Mouse (Mus musculus) limb, embryonic 14.5 days (tissue): ENCODE results near the gene Ube4a. TPM values are rescaled to one million over a fixed set of nuclear protein-coding genes. Genes with fewer than 3 reads are reported as not detected.

ENCODE experiments used
- ATAC-seq: fragments of 200-750 bp; cut with Nextera tagmentation; 2 replicates; pipeline ENCODE4 v1.8.0; 2017; ENCODE audit warnings: low read depth, moderate number of reproducible peaks, moderate TSS enrichment; ENCODE audit not compliant: low FRiP score
- DNase-seq: peaks from one replicate; pipeline ENCODE4 v3.0.0-alpha.2; 2015; ENCODE audit warnings: low spot score
- H3K27ac ChIP-seq: fragments of 300-500 bp; sonication (generic); replicated peaks from 2 replicates; pipeline ENCODE4 v1.5.1; 2014; ENCODE audit warnings: low read depth, mild to moderate bottlenecking, low read length, moderate library complexity, mixed read lengths
- H3K27me3 ChIP-seq: fragments of 300-500 bp; sonication (generic); 2 replicates; pipeline ENCODE4 v1.6.1; 2014; ENCODE audit warnings: low read length, mixed read lengths; ENCODE audit not compliant: control insufficient read depth, insufficient read depth
- H3K36me3 ChIP-seq: fragments of 300-500 bp; sonication (generic); 2 replicates; pipeline ENCODE4 v1.6.1; 2014; ENCODE audit warnings: mild to moderate bottlenecking, low read length, moderate library complexity, mixed read lengths; ENCODE audit not compliant: control insufficient read depth, insufficient read depth
- H3K4me1 ChIP-seq: fragments of 300-500 bp; sonication (generic); 2 replicates; pipeline ENCODE4 v1.6.1; 2014; ENCODE audit warnings: antibody characterized with exemption, low read length, mixed read lengths; ENCODE audit not compliant: control insufficient read depth, insufficient read depth
- H3K4me2 ChIP-seq: fragments of 300-500 bp; sonication (generic); replicated peaks from 2 replicates; pipeline ENCODE4 v1.6.1; 2014; ENCODE audit warnings: low read depth, mild to moderate bottlenecking, low read length, moderate library complexity; ENCODE audit not compliant: severe bottlenecking
- H3K4me3 ChIP-seq: fragments of 300-500 bp; sonication (generic); replicated peaks from 2 replicates; pipeline ENCODE4 v1.5.1; 2014; ENCODE audit warnings: low read length
- H3K9ac ChIP-seq: fragments of 300-500 bp; sonication (generic); 2 replicates; pipeline ENCODE4 v1.6.1; 2014; ENCODE audit warnings: mild to moderate bottlenecking, low read depth, low read length, moderate library complexity; ENCODE audit not compliant: severe bottlenecking
- H3K9me3 ChIP-seq: fragments of 300-500 bp; sonication (generic); 2 replicates; pipeline ENCODE4 v1.6.1; 2016; ENCODE audit warnings: low read length; ENCODE audit not compliant: control insufficient read depth
- POLR2A ChIP-seq: fragments of 200-500 bp; IDR thresholded peaks from 2 replicates; pipeline ENCODE4 v1.8.0; 2012; ENCODE audit warnings: inconsistent platforms, mild to moderate bottlenecking, moderate library complexity, borderline replicate concordance; ENCODE audit not compliant: insufficient read depth, insufficient read length; ENCODE audit errors: extremely low read depth
- WGBS: fragments of 180-500 bp; shearing (Covaris S2); extraction: QIAGEN DNeasy Blood & Tissue Kit; methylation state at CpG from one replicate; pipeline ENCODE4 v1.1.7; 2014; 5-methylcytosine and 5-hydroxymethylcytosine counted together
- polyA plus RNA-seq, 2 experiments: library from polyadenylated mRNA; depleted of rRNA in 1 of 2; stranded (reverse) in 1 of 2; unstranded in 1 of 2; fragments of >200 nt; fragmentation: Nextera tagmentation in 1 of 2; extraction: Ambion mirVana in 1 of 2; gene quantifications; 2 replicates each; pipeline versions ENCODE4 v1.2.1 to v1.2.3; 2012 to 2014

Gene Ube4a
- polyA plus RNA-seq, 2 experiments, result 23.9 to 33.4 TPM

DNA sequence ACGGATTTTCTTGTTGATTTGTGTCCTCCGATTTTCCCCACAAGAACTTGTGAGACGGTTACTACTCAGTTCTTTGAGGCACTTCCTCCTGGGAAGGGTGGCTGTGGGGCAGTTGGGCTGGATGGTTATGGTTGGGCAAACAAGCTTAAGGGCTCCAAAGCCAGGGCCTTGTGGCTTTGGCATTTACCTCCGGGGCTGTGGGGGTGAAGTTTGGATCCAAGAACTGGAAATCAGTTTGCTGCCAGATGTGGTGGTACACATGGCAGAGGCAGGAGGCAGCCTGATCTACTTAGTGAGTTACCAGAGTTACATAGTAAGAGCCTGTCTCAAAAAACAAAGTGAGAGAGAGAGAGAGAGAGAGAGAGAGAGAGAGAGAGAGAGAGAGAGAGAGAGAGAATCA is 61.5 kb downstream of the Ube4a start:
- ATAC-seq (no peak), DNase-seq (no peak)
- no peak overlapping the region for H3K4me2 ChIP-seq
- H3K4me1 ChIP-seq, result no peaks in the 10 kb centered on the region
- no peak overlapping the region for H3K4me3 ChIP-seq
- H3K9ac ChIP-seq, result no peak overlapping the region
- no peaks in the 10 kb centered on the region for H3K27me3 ChIP-seq
- WGBS, result 81% methylated on average over 4 of the region's 4 CpGs
- no peaks in the 10 kb centered on the region for H3K9me3 ChIP-seq
- H3K36me3 ChIP-seq, result no peaks in the 10 kb centered on the region
- H3K27ac ChIP-seq, result no peak overlapping the region
- no peak for TF ChIP-seq POLR2A

DNA sequence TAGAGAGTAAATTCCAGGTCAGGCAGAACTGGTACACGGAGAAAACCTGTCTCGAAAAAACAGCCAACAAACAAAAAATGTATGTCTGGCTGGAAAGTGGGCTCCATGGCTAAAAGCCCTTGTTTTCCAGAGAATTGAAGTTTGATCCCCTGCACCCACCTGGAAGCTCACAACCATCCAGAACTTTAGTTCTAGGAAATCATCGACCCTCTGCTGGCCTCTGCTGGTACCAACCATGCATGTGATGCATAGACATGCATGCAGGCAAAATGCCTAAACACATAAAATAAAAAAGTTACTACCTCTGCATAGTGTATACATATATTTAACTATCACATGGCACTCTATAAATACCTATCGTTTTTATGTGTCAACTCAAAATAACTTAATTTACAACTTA is 65.0 kb downstream of the Ube4a start:
- no peak overlapping the region for H3K4me3 ChIP-seq
- no peaks in the 10 kb centered on the region for H3K27me3 ChIP-seq
- WGBS, result 57% methylated on average over 4 of the region's 4 CpGs
- ATAC-seq (no peak), DNase-seq (no peak)
- no peak overlapping the region for H3K9ac ChIP-seq
- H3K4me2 ChIP-seq, result no peak overlapping the region
- no peak overlapping the region for H3K27ac ChIP-seq
- no peaks in the 10 kb centered on the region for H3K9me3 ChIP-seq
- H3K4me1 ChIP-seq, result no peaks in the 10 kb centered on the region
- no peak for TF ChIP-seq POLR2A
- H3K36me3 ChIP-seq, result no peaks in the 10 kb centered on the region

DNA sequence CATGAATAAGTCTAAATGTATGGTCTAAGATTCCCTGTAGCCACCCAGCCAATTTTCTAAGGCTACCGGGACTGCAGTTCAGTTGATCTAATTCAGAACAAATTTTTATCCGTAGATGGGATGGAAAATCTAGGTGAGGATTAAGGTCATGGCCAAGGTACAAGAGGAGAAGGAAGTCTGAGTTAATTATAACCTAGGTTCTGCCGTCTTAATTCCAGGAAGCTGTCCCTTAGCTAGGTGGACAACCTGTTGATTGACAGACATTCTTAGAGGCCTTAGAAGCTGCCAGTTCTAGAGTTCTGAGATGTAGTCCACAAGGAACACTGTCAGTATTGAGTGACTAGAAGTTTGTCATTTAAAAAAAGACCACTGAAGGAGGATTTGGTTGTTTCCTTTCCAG is 65.7 kb downstream of the Ube4a start:
- Histone ChIP-seq H3K9ac (no peak overlapping the region), H3K9me3 (no peaks in the 10 kb centered on the region), H3K27ac (no peak overlapping the region), H3K27me3 (no peaks in the 10 kb centered on the region), H3K4me3 (no peak overlapping the region), H3K4me1 (no peaks in the 10 kb centered on the region), H3K36me3 (no peaks in the 10 kb centered on the region), H3K4me2 (no peak overlapping the region)
- DNase-seq, result no peak
- 76% methylated on average over 3 of the region's 3 CpGs for WGBS
- no peak for TF ChIP-seq POLR2A
- no peak for ATAC-seq

DNA sequence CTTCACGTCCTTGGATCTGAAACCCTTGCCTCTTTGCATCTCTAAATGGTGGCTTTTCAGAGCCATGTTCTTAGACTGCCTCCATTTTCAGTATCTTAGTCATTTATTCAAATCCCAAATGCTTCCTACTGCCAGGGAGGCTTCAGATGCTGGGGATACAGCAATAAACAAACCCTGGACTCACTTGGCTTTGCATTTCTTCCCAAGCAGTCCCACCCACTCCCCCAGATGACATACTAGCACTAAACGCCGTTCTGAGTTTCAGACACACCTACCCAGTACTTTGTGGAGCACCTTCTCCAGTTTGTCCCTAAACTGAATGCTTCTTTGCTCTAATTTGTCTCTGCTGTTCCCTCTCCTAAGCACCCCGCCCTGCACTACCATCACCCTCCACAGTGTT is 68.4 kb downstream of the Ube4a start:
- 60% methylated on average over 4 of the region's 4 CpGs for WGBS

DNA sequence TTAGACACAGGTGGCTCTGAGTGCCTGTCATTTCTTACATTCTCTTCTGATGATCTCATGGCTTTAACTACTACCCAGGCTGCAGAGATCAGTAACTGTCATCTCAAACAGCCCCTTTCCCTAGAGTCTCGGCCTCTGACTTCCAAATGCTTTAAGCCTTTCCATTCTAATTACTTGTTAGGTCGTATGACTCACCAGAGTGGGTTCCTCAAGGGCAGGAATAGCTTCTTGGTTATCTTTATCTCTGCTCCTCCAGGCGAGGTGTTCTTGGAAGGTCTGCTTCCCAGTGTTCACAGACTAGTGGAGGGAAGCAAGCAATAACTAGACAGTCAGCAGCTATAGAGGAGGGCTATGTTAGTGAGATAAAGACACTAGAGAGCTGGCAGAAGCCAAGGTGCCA is 72.7 kb downstream of the Ube4a start:
- Histone ChIP-seq H3K4me3 (no peak overlapping the region), H3K36me3 (no peaks in the 10 kb centered on the region), H3K9ac (no peak overlapping the region), H3K9me3 (no peaks in the 10 kb centered on the region), H3K27me3 (no peaks in the 10 kb centered on the region), H3K4me1 (no peaks in the 10 kb centered on the region), H3K4me2 (no peak overlapping the region), H3K27ac (no peak overlapping the region)
- DNase-seq, result no peak
- TF ChIP-seq POLR2A, result no peak
- no peak for ATAC-seq
- WGBS, result 57% methylated on average over 3 of the region's 3 CpGs

More for the DNA sequence above, 68.4 kb downstream of the Ube4a start:
- Histone ChIP-seq H3K9ac (no peak overlapping the region), H3K4me1 (no peaks in the 10 kb centered on the region), H3K9me3 (no peaks in the 10 kb centered on the region), H3K27me3 (no peaks in the 10 kb centered on the region), H3K4me2 (no peak overlapping the region), H3K27ac (no peak overlapping the region), H3K4me3 (no peak overlapping the region), H3K36me3 (no peaks in the 10 kb centered on the region)
- DNase-seq, result no peak
- ATAC-seq, result no peak
- no peak for TF ChIP-seq POLR2A

DNA sequence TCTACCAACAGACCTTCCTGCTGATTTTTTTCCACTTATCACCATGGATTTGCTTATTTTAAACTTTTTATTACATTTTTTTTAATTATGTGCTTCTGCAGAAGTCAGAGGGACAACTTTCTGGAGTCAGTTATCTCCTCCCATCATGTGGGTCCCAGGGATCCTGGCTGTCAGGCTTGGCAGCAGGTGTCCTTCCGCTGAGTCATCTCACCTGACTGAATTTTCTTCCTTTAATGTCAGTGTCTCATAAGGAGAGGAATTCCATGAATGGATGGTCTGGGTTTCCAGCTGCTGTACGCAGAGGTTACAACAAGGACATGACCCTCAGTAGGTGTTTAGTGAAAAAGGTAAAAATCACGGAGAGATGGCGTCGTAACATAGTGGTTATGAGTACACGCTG is 74.2 kb downstream of the Ube4a start:
- no peaks in the 10 kb centered on the region for H3K4me1 ChIP-seq
- ATAC-seq (no peak), DNase-seq (no peak)
- no peaks in the 10 kb centered on the region for H3K36me3 ChIP-seq
- H3K27ac ChIP-seq, result no peak overlapping the region
- no peak overlapping the region for H3K4me2 ChIP-seq
- no peak overlapping the region for H3K4me3 ChIP-seq
- WGBS, result 85% methylated on average over 6 of the region's 6 CpGs
- H3K9me3 ChIP-seq, result no peaks in the 10 kb centered on the region
- no peak overlapping the region for H3K9ac ChIP-seq
- no peaks in the 10 kb centered on the region for H3K27me3 ChIP-seq
- TF ChIP-seq POLR2A, result no peak
